Mouse (Mus musculus) liver, embryonic 18 days (tissue): Measurements from ENCODE around the gene Slc2a4. TPM values are rescaled to one million over a fixed set of nuclear protein-coding genes. Genes with fewer than 3 reads are reported as not detected.

Experiments used
- polyA plus RNA-seq: library from polyadenylated mRNA; depleted of rRNA; stranded (reverse); fragments of >200 nt; gene quantifications from 2 replicates; pipeline ENCODE4 v1.2.3, GENCODE M21; 2012; rRNA removed

Slc2a4 gene
- polyA plus RNA-seq, result 8.7 and 9.0 TPM in 2 replicates

DNA sequence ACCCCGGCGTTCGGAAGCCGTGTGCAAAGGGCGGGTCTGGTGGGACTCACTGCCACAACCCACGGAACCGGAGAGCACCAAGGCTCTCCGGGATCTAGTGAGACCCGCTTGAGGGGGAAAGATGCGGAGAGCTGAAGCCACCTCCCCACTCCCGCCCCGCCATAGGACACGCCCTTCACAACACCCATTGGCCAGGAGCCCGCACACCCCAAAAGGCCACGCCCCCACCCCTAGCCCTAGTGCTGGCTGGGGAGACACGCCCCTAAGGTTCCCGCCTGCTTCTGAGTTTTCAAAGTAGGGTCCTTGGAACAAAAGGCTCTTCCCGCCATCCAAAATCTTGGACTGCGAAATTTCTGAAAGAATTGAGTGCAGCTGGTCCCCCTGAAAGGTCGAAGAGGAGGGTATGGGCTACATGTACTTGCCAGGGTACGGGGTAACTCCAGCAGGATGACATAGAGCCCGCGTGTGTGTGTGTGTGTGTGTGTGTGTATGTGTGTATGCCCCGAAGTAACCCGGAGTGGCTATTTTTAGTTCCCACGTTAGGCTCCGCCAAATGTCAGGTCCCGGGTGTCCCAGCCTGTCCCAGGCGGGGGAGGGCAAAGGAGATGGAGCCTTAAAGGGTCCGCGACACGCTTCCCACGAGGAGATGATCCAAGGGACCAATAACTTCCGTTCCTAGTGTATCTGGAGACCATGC is at the start of gene Slc2a4:
Gene Slc2a4, minus strand, starts transcription at position 123 of the 697 bp plus-strand sequence.

GRCm38 (mm10) chr11:69995391-69995960 is 47.5 kb upstream of the Slc2a4 start, which contains the start of gene Phf23:
Phf23 (plus strand) TSS chr11:69995777.

GRCm38 (mm10) chr11:69990850-69991691 is 43.1 kb upstream of the Slc2a4 start, which contains the start of gene Gabarap:
Gabarap (plus strand) TSS chr11:69991143.

DNA sequence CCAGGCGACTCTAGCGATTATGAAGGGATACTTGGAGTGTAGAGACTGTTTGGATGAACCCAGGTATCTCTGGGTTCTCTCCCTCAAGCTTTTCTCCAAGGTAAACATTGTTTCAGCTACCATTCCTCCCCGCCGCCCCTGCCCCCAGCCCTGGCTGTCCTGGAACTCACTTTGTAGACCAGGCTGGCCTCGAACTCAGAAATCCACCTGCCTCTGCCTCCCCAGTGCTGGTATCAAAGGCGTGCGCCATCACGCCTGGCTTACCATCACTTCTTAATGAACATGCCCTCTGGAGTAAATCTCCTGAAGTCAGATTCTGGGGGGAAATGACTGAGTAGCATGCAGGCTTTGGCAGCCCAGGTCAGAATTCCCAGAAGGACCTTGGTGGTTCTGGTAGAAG is 34.2 kb upstream of the Slc2a4 start, which contains the start of gene Elp5:
Gene Elp5, minus strand, starts transcription at position 293 of the 400 bp plus-strand sequence.

GRCm38 (mm10) chr11:69981141-69981762 is 33.3 kb upstream of the Slc2a4 start, which contains the start of gene Ctdnep1:
Ctdnep1 (plus strand) TSS chr11:69981156.

DNA sequence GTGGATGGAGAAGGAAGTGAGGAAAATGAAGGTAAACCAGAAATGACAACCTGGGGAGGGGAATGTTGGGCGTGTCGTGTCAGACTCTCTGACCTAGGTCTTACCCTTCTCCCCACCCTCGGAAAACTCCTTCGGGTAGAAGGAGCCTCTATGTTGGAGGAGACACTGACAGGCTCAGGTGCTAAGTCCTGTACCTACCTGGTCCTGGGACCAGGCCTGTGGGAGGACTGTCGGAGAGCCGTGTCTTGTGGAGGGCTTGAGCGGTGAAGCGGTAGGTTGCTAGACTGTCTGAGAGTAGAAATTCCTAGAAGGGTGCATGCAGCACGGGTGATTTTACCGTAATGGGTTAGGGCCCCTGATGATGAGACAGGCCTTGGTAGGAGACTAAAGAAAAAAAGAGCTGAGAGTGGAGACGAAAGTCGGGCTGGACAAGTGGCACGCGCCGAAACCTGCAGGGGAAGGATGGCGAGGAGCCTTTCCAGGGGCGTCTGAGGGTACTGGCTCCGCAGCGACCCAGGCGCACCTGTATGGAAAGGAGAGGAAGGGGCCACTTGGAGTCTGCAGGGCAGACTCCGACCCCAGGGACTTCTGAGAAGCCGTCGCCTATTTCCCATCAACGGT is 16.8 kb upstream of the Slc2a4 start, which contains the start of gene Cldn7:
Gene Cldn7, plus strand, starts transcription at position 130 of the 621 bp plus-strand sequence.

GRCm38 (mm10) chr11:69935137-69935879 is 12.7 kb downstream of the Slc2a4 start, which contains the start of gene Ybx2:
Ybx2 (plus strand) TSS chr11:69935796.

GRCm38 (mm10) chr11:69921114-69922011 is 26.6 kb downstream of the Slc2a4 start, which contains the start of gene Eif5a:
Eif5a (minus strand) TSS chr11:69921958.

DNA sequence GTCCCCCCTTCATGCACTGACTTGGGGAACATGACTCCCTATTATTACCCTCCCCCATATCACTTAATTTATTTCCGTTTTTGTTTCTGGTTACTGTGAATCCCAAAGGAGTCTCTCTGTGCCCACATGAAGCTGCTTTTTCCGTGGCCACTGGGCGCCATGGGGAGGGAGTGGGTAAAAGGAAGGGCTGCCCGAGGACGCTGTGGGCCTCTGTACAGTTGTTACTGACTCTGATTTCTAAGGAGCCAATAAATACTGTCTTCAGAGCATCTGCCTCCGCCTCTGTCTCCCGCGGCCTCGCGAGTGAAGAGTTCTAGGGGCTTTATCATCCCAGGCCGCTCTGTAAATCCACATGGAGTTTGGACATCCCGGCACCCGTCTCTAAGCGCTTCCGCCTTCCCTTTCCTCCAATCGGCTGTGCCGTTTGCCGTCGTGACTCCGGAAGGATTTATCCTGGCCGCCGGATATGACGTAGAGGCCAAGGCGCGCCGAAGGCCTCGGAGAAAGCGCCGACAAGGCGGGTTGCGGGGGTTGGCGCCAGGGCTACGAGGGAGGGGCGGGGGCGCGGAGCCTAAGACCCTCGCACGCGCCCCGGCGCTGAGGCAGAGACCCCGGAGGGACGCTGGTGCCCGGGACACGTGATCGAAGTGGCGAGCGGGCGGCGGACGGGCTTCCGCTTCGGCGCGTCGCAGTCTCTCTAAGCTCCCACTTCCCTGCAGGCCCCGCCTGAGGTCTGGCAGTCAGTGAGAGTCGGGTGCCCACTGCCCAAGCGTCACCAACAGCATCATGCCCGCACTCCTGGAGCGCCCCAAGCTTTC is 34.2 kb downstream of the Slc2a4 start, which contains the start of gene Gps2:
Gene Gps2, plus strand, starts transcription at position 335 of the 818 bp plus-strand sequence.

GRCm38 (mm10) chr11:69900471-69901405 is 47.2 kb downstream of the Slc2a4 start, which contains the start of the genes 2810408A11Rik and Neurl4:
2810408A11Rik (minus strand) TSS chr11:69900987.
Neurl4 (plus strand) TSS chr11:69901072.

GRCm38 (mm10) chr11:69895291-69895690 is 52.7 kb downstream of the Slc2a4 start, which contains the start of gene Acap1:
Acap1 (minus strand) TSS chr11:69895539.

Other genes starting within 250 kb of the Slc2a4 start
- 5.5 and 8.0 TPM in 2 replicates for gene Polr2a, start 189.6 kb downstream of the Slc2a4 start, polyA plus RNA-seq
- 0.02 TPM in 1 of 2 replicates, not detected in the other for gene Slc35g3, start 186.2 kb downstream of the Slc2a4 start, polyA plus RNA-seq
- 2.3 and 2.8 TPM in 2 replicates for gene Zbtb4, start 182.3 kb downstream of the Slc2a4 start, polyA plus RNA-seq
- 1.3 and 1.6 TPM in 2 replicates for gene Chrnb1, start 152.2 kb downstream of the Slc2a4 start, polyA plus RNA-seq
- gene Fgf11, start 146.3 kb downstream of the Slc2a4 start, polyA plus RNA-seq, result 0.43 and 0.58 TPM in 2 replicates
- 1.2 and 1.6 TPM in 2 replicates for gene Tmem102, start 142.6 kb downstream of the Slc2a4 start, polyA plus RNA-seq
- gene Gm39566, start 132.9 kb downstream of the Slc2a4 start, polyA plus RNA-seq, result not detected in 2 replicates
- not detected in 2 replicates for gene Spem2, start 129.7 kb downstream of the Slc2a4 start, polyA plus RNA-seq
- not detected in 2 replicates for gene Spem1, start 126.0 kb downstream of the Slc2a4 start, polyA plus RNA-seq
- gene Nlgn2, start 110.4 kb downstream of the Slc2a4 start, polyA plus RNA-seq, result 2.2 and 3.1 TPM in 2 replicates
- gene Tmem256, start 109.7 kb downstream of the Slc2a4 start, polyA plus RNA-seq, result 227 and 300 TPM in 2 replicates
- gene Plscr3, start 101.8 kb downstream of the Slc2a4 start, polyA plus RNA-seq, result 19.8 and 22.6 TPM in 2 replicates
- 0.49 and 0.73 TPM in 2 replicates for gene Tnk1, start 89.5 kb downstream of the Slc2a4 start, polyA plus RNA-seq
- gene Tmem95, start 70.2 kb downstream of the Slc2a4 start, polyA plus RNA-seq, result not detected in 2 replicates
- gene Kctd11, start 66.8 kb downstream of the Slc2a4 start, polyA plus RNA-seq, result 1.2 TPM in 2 replicates
- gene Acap1, start 52.6 kb downstream of the Slc2a4 start, polyA plus RNA-seq, result 7.9 and 10.7 TPM in 2 replicates
- 0.36 and 0.38 TPM in 2 replicates for gene 2810408A11Rik, start 47.2 kb downstream of the Slc2a4 start, polyA plus RNA-seq
- gene Neurl4, start 47.1 kb downstream of the Slc2a4 start, polyA plus RNA-seq, result 11.4 and 13.4 TPM in 2 replicates
- 43.2 and 45.2 TPM in 2 replicates for gene Gps2, start 34.3 kb downstream of the Slc2a4 start, polyA plus RNA-seq
- gene Eif5a, start 26.2 kb downstream of the Slc2a4 start, polyA plus RNA-seq, result 578 and 620 TPM in 2 replicates
- gene Ybx2, start 12.4 kb downstream of the Slc2a4 start, polyA plus RNA-seq, result 0.08 and 0.42 TPM in 2 replicates
- 3.2 and 4.8 TPM in 2 replicates for gene Cldn7, start 16.6 kb upstream of the Slc2a4 start, polyA plus RNA-seq
- 23.5 and 24.9 TPM in 2 replicates for gene Ctdnep1, start 33.0 kb upstream of the Slc2a4 start, polyA plus RNA-seq
- gene Elp5, start 34.3 kb upstream of the Slc2a4 start, polyA plus RNA-seq, result 34.3 and 36.0 TPM in 2 replicates
- 191 and 207 TPM in 2 replicates for gene Gabarap, start 43.0 kb upstream of the Slc2a4 start, polyA plus RNA-seq
- gene Phf23, start 47.6 kb upstream of the Slc2a4 start, polyA plus RNA-seq, result 15.0 and 15.6 TPM in 2 replicates
- gene Dvl2, start 52.4 kb upstream of the Slc2a4 start, polyA plus RNA-seq, result 4.2 and 4.6 TPM in 2 replicates
- 164 and 167 TPM in 2 replicates for gene Acadvl, start 67.2 kb upstream of the Slc2a4 start, polyA plus RNA-seq
- gene Dlg4, start 68.8 kb upstream of the Slc2a4 start, polyA plus RNA-seq, result 1.6 and 2.3 TPM in 2 replicates
- gene Asgr1, start 105.9 kb upstream of the Slc2a4 start, polyA plus RNA-seq, result 170 and 192 TPM in 2 replicates
- 46.4 and 50.4 TPM in 2 replicates for gene Asgr2, start 144.5 kb upstream of the Slc2a4 start, polyA plus RNA-seq
- gene Mgl2, start 182.1 kb upstream of the Slc2a4 start, polyA plus RNA-seq, result 1.3 and 1.7 TPM in 2 replicates
- gene Clec10a, start 208.0 kb upstream of the Slc2a4 start, polyA plus RNA-seq, result 0.45 and 0.84 TPM in 2 replicates